ENCODE assay signal across 9 mouse cellular contexts in the genomic region with DNA sequence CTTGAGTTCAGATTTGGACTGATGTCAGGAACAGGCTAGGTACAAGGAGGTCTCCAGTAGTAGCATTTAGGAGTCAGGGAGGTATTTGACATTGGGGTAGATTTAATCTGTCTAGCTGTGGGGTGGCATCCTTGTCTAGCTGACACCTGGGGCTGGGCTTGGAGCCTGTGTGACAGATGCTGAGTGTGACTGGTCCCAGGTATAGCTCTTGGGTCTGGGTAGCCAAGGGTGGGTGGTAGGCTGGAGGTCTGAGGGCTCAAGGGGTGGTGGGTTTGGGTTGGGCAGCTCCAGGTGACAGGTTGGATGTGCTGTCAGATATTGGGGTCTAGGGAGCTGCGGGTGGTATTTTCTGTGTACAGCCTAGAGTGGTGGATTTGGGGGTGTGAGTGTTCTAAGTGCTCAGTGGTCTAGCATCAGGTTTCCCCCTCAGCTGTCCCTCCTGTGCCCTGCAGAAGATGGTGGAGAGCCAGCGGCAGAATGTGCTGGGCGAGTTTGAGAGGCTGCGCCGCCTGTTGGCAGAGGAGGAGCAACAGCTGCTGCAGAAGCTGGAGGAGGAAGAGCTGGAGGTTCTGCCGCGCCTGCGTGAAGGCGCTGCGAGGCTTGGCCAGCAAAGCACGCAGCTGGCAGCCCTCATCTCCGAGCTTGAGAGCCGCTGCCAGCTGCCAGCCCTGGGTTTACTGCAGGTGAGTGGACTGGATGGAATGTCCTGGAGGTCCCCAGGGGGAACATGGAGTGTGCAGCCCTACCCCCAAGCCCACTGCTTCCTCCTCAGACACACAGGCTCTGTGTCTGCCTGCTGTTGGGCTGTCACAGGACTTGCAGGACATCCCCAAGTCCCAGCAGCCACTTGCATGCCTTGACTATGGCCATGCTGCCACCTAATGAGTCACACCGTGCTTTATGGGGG. TPM values are rescaled to one million over a fixed set of nuclear protein-coding genes. Genes with fewer than 3 reads are reported as not detected.
DNase-seq lines count a peak whose midpoint lies in the region; ATAC-seq and TF ChIP-seq lines count a peak whose summit lies in the region.
"Had no signal": no experiment of that assay in that cellular context is flagged by ENCODE, and none has a peak within 500 bp of the region (broad histone marks: within the 10 kb centered on the region; RNA-seq: fewer than 3 reads in every experiment).

No protein-coding gene starts in this region.

- no peak for TF ChIP-seq POLR2A in kidney, adult 2 months (IDR thresholded peaks at IDR 0.05; ENCODE audit: low read depth, low read length)

- H3K27ac ChIP-seq in kidney, adult 2 months (ENCODE audit: insufficient read depth, low read depth, low read length), result no peak overlapping the region
- no peak overlapping the region for H3K27ac ChIP-seq in kidney, embryonic 16.5 days (ENCODE audit: low read length)
- H3K27ac ChIP-seq in hindbrain, postnatal 0 days, result peak overlapping the region; percentile 60
- H3K27ac ChIP-seq in liver, embryonic 14.5 days, result no peak overlapping the region
- H3K27ac ChIP-seq: neural tube, embryonic 13.5 days had no signal

- DNase-seq in kidney, adult 2 months, result peak; percentile 57
- peak; percentile 66 for DNase-seq in R1 (ENCODE audit: low read depth, low spot score)
- DNase-seq in gastrocnemius, adult 18-20 months (ENCODE audit: low spot score), result peak; percentile 84
- DNase-seq in hindbrain, postnatal 0 days (ENCODE audit: low spot score), result peak; percentile 83
- DNase-seq in liver, embryonic 14.5 days (ENCODE audit: low read depth in 3 of 3, low spot score in 3 of 3), result no peak
- peak; percentile 85 for DNase-seq in right cerebral cortex, adult 18-20 months
- no peak for DNase-seq in yolk sac, embryonic 10.5 days (ENCODE audit: low spot score)

- H3K36me3 ChIP-seq in kidney, adult 2 months (ENCODE audit: control insufficient read depth, insufficient read depth, low read length), result no peaks in the 10 kb centered on the region; the same call in 1 of the 2 replicates
- peaks cover 42% of the 10 kb centered on the region for H3K36me3 ChIP-seq in kidney, embryonic 16.5 days (ENCODE audit: insufficient read depth, low read length)
- peaks cover 34% of the 10 kb centered on the region; the same call in 1 of the 2 replicates for H3K36me3 ChIP-seq in hindbrain, postnatal 0 days (ENCODE audit: insufficient read depth, low read length)
- H3K36me3 ChIP-seq in liver, embryonic 14.5 days (replicated peaks; ENCODE audit: control insufficient read depth, insufficient read depth, low read depth), result peaks cover 17% of the 10 kb centered on the region

- no peak overlapping the region for H3K9ac ChIP-seq in kidney, embryonic 16.5 days (replicated peaks; ENCODE audit: low read length)
- H3K9ac ChIP-seq in hindbrain, postnatal 0 days (replicated peaks; ENCODE audit: low read length), result no peak overlapping the region
- no peak overlapping the region for H3K9ac ChIP-seq in liver, embryonic 14.5 days (replicated peaks)
- H3K9ac ChIP-seq: neural tube, embryonic 13.5 days had no signal

- H3K4me2 ChIP-seq in kidney, embryonic 16.5 days (replicated peaks; ENCODE audit: low read depth, low read length), result no peak overlapping the region
- H3K4me2 ChIP-seq in hindbrain, postnatal 0 days (ENCODE audit: low read depth, low read length), result no peak overlapping the region
- no peak overlapping the region for H3K4me2 ChIP-seq in liver, embryonic 14.5 days (ENCODE audit: low read depth)
- H3K4me2 ChIP-seq: neural tube, embryonic 13.5 days had no signal

- no peak overlapping the region for H3K4me3 ChIP-seq in kidney, adult 2 months (ENCODE audit: insufficient read depth, low read depth, low read length)
- no peak overlapping the region for H3K4me3 ChIP-seq in kidney, embryonic 16.5 days (ENCODE audit: low read length)
- no peak overlapping the region for H3K4me3 ChIP-seq in hindbrain, postnatal 0 days (ENCODE audit: low read length)
- H3K4me3 ChIP-seq in liver, embryonic 14.5 days (ENCODE audit: insufficient read depth in 1 of 2, low read depth in 2 of 2, low read length in 2 of 2), result no peak overlapping the region
- H3K4me3 ChIP-seq: neural tube, embryonic 13.5 days had no signal

- no peaks in the 10 kb centered on the region for H3K27me3 ChIP-seq in kidney, adult 2 months (replicated peaks; ENCODE audit: control insufficient read depth, insufficient read depth, low read length)
- H3K27me3 ChIP-seq in kidney, embryonic 16.5 days (ENCODE audit: insufficient read depth, low read length), result no peaks in the 10 kb centered on the region
- no peaks in the 10 kb centered on the region for H3K27me3 ChIP-seq in hindbrain, postnatal 0 days (ENCODE audit: insufficient read depth, low read length)
- H3K27me3 ChIP-seq in liver, embryonic 14.5 days (ENCODE audit: control insufficient read depth, insufficient read depth, low read length), result no peaks in the 10 kb centered on the region
- H3K27me3 ChIP-seq: neural tube, embryonic 13.5 days had no signal

- peak; percentile 53; the same call in 1 of the 2 replicates for TF ChIP-seq CTCF in kidney, adult 2 months (conservative IDR thresholded peaks at IDR 0.05; ENCODE audit: insufficient read depth, insufficient read length, low read depth, low read length)
- TF ChIP-seq CTCF in hindbrain, postnatal 0 days (IDR thresholded peaks at IDR 0.05; ENCODE audit: low read depth), result peak; percentile 75
- peak; percentile 79 for TF ChIP-seq CTCF in liver, embryonic 14.5 days (IDR thresholded peaks at IDR 0.05; ENCODE audit: low read depth)

- no peaks in the 10 kb centered on the region for H3K9me3 ChIP-seq in kidney, embryonic 16.5 days (ENCODE audit: low read length)
- no peaks in the 10 kb centered on the region for H3K9me3 ChIP-seq in hindbrain, postnatal 0 days (ENCODE audit: low read length)
- H3K9me3 ChIP-seq in liver, embryonic 14.5 days (ENCODE audit: control insufficient read depth, low read length), result no peaks in the 10 kb centered on the region
- H3K9me3 ChIP-seq: neural tube, embryonic 13.5 days had no signal

- TF ChIP-seq EP300 in liver, embryonic 14.5 days (IDR thresholded peaks at IDR 0.05; ENCODE audit: low read depth), result no peak

- WGBS in kidney, adult 2 months, result 37% methylated on average over 14 of the region's 14 CpGs
- WGBS in kidney, embryonic 16.5 days, result 49% methylated on average over 14 of the region's 14 CpGs
- WGBS in hindbrain, postnatal 0 days, result 45% methylated on average over 14 of the region's 14 CpGs
- 58% methylated on average over 14 of the region's 14 CpGs for WGBS in liver, embryonic 14.5 days (ENCODE audit: insufficient replicate concordance)

- H3K4me1 ChIP-seq in kidney, adult 2 months (ENCODE audit: control insufficient read depth, insufficient read depth, low read length), result peaks cover 15% of the 10 kb centered on the region; the same call in 1 of the 2 replicates
- H3K4me1 ChIP-seq in kidney, embryonic 16.5 days (ENCODE audit: insufficient read depth, low read length), result peaks cover 30% of the 10 kb centered on the region
- H3K4me1 ChIP-seq in hindbrain, postnatal 0 days (ENCODE audit: insufficient read depth, low read length), result peaks cover 20% of the 10 kb centered on the region
- H3K4me1 ChIP-seq in liver, embryonic 14.5 days (replicated peaks; ENCODE audit: control insufficient read depth in 2 of 2, insufficient read depth in 2 of 2, low read length in 1 of 2), result peaks cover 7 to 14% of the 10 kb centered on the region in 2 experiments

- no peak for ATAC-seq in kidney, embryonic 16.5 days (ENCODE audit: low FRiP score, low TSS enrichment)
- peak; percentile 44 for ATAC-seq in hindbrain, postnatal 0 days
- no peak for ATAC-seq in liver, embryonic 14.5 days (ENCODE audit: insufficient read depth)

RNA-seq across cellular contexts. Expression of gene Trim11, which starts 3.9 kb away (rescaled TPM):
- 19.4 and 20.7 TPM in 2 replicates for polyA plus RNA-seq in kidney, adult 2 months (2012; rRNA removed)
- 22.9 and 25.9 TPM in 2 replicates for polyA plus RNA-seq in kidney, embryonic 16.5 days (2015; fragmentation: Nextera tagmentation; extraction: Ambion mirVana)
- total RNA-seq in gastrocnemius, adult 18-20 months (2021), result 1 to 10 TPM; 5.9 to 6.5 TPM
- 31.7 and 31.8 TPM in 2 replicates for total RNA-seq in hindbrain, postnatal 0 days (2014; rRNA removed)
- polyA plus RNA-seq in hindbrain, postnatal 0 days (2015; fragmentation: Nextera tagmentation; extraction: Ambion mirVana), result 14.1 and 15.9 TPM in 2 replicates
- 8.1 and 8.3 TPM in 2 replicates for polyA plus RNA-seq in liver, embryonic 14.5 days (2012; rRNA removed)
- polyA plus RNA-seq in liver, embryonic 14.5 days (2014; fragmentation: Nextera tagmentation; extraction: Ambion mirVana), result 6.4 and 6.9 TPM in 2 replicates

RNA-seq across cellular contexts. Expression of gene Hist3h2a, which starts 27.3 kb away (rescaled TPM):
- 29.0 and 29.5 TPM in 2 replicates for polyA plus RNA-seq in kidney, adult 2 months (2012; rRNA removed)
- 39.5 and 39.7 TPM in 2 replicates for polyA plus RNA-seq in kidney, embryonic 16.5 days (2015; fragmentation: Nextera tagmentation; extraction: Ambion mirVana)
- 10 to 100 TPM in 1 of 2 experiments, 1 to 10 TPM in 1; 9.1 to 11.1 TPM for total RNA-seq in gastrocnemius, adult 18-20 months (2021)
- 218 and 236 TPM in 2 replicates for total RNA-seq in hindbrain, postnatal 0 days (2014; rRNA removed)
- 49.6 and 53.3 TPM in 2 replicates for polyA plus RNA-seq in hindbrain, postnatal 0 days (2015; fragmentation: Nextera tagmentation; extraction: Ambion mirVana)
- polyA plus RNA-seq in liver, embryonic 14.5 days (2012; rRNA removed), result 11.0 and 11.5 TPM in 2 replicates
- 13.5 and 16.7 TPM in 2 replicates for polyA plus RNA-seq in liver, embryonic 14.5 days (2014; fragmentation: Nextera tagmentation; extraction: Ambion mirVana)

RNA-seq across cellular contexts. Expression of gene Trim17, which starts 27.3 kb away (rescaled TPM):
- polyA plus RNA-seq in kidney, adult 2 months (2012; rRNA removed), result 0.34 and 0.48 TPM in 2 replicates
- polyA plus RNA-seq in kidney, embryonic 16.5 days (2015; fragmentation: Nextera tagmentation; extraction: Ambion mirVana), result 0.42 and 0.64 TPM in 2 replicates
- total RNA-seq in gastrocnemius, adult 18-20 months (2021), result under 1 TPM; 0.31 to 0.41 TPM
- total RNA-seq in hindbrain, postnatal 0 days (2014; rRNA removed), result 2.8 and 4.3 TPM in 2 replicates
- polyA plus RNA-seq in hindbrain, postnatal 0 days (2015; fragmentation: Nextera tagmentation; extraction: Ambion mirVana), result 0.55 and 0.74 TPM in 2 replicates
- 0.05 and 0.06 TPM in 2 replicates for polyA plus RNA-seq in liver, embryonic 14.5 days (2012; rRNA removed)
- 0.06 and 0.14 TPM in 2 replicates for polyA plus RNA-seq in liver, embryonic 14.5 days (2014; fragmentation: Nextera tagmentation; extraction: Ambion mirVana)

RNA-seq across cellular contexts. Expression of gene Hist3h2ba, which starts 33.1 kb away (rescaled TPM):
- polyA plus RNA-seq in kidney, adult 2 months (2012; rRNA removed), result 3.0 and 5.3 TPM in 2 replicates
- polyA plus RNA-seq in kidney, embryonic 16.5 days (2015; fragmentation: Nextera tagmentation; extraction: Ambion mirVana), result 93.4 and 93.5 TPM in 2 replicates
- under 1 TPM; 0.62 to 0.97 TPM for total RNA-seq in gastrocnemius, adult 18-20 months (2021)
- total RNA-seq in hindbrain, postnatal 0 days (2014; rRNA removed), result 625 and 1,276 TPM in 2 replicates
- 103 and 109 TPM in 2 replicates for polyA plus RNA-seq in hindbrain, postnatal 0 days (2015; fragmentation: Nextera tagmentation; extraction: Ambion mirVana)
- polyA plus RNA-seq in liver, embryonic 14.5 days (2012; rRNA removed), result 15.7 and 16.0 TPM in 2 replicates
- polyA plus RNA-seq in liver, embryonic 14.5 days (2014; fragmentation: Nextera tagmentation; extraction: Ambion mirVana), result 4.2 and 6.0 TPM in 2 replicates

RNA-seq across cellular contexts. Expression of gene Rnf187, which starts 43.1 kb away (rescaled TPM):
- 251 and 307 TPM in 2 replicates for polyA plus RNA-seq in kidney, adult 2 months (2012; rRNA removed)
- polyA plus RNA-seq in kidney, embryonic 16.5 days (2015; fragmentation: Nextera tagmentation; extraction: Ambion mirVana), result 217 and 219 TPM in 2 replicates
- total RNA-seq in gastrocnemius, adult 18-20 months (2021), result 10 to 100 TPM; 88.8 to 90.3 TPM
- 975 and 1,069 TPM in 2 replicates for total RNA-seq in hindbrain, postnatal 0 days (2014; rRNA removed)
- 649 and 670 TPM in 2 replicates for polyA plus RNA-seq in hindbrain, postnatal 0 days (2015; fragmentation: Nextera tagmentation; extraction: Ambion mirVana)
- 80.8 and 83.3 TPM in 2 replicates for polyA plus RNA-seq in liver, embryonic 14.5 days (2012; rRNA removed)
- 104 and 120 TPM in 2 replicates for polyA plus RNA-seq in liver, embryonic 14.5 days (2014; fragmentation: Nextera tagmentation; extraction: Ambion mirVana)

Comparison
In these comparisons a context has a peak if more than half of its experiments do, and no peak if none do; other contexts are left out.
1. DNase-seq: peak in kidney, adult 2 months (single experiment), R1 (single experiment), gastrocnemius, adult 18-20 months (single experiment), hindbrain, postnatal 0 days (single experiment) and right cerebral cortex, adult 18-20 months (single experiment); none in liver, embryonic 14.5 days (0 of 3) and yolk sac, embryonic 10.5 days (single experiment).
2. Peak in every context shown above with its lines, with median percentiles within 50 percentile points of each other: CTCF ChIP-seq.